Comparison of ENCODE assay signal across 16 mouse cellular contexts in the genomic region with DNA sequence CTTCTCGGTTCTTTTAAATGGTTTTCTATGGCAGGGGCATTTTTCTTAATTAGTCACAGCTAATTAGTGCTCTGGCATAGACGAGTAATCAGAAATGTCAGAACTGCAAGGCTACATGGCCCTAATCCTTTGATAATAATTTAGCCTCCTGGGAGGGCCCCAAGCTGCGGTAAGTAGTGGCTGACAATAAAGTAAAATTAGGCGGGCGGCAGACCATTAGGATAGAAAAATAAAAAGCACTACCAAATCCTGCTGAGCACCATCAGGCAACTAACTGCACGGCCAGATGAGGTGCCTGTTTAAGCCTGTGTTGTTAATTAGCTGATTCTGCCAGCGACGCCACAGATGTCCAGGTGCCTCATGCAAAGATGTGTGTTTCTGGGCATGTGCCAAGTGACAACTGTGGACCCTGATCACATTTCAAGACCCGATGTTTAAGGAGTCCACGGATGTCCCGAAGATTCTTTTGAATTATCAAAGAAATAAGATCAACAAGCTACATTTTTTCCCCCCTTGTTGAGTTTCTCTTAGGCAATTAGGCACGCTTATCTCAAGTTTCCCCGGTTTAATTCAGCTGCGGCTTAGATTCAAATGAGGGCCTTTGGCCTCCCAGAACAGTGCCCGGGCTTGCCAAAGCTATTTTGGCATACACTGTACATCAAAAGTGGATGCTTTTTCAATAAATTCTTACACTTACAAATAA. TPM values are rescaled to one million over a fixed set of nuclear protein-coding genes. Genes with fewer than 3 reads are reported as not detected.
DNase-seq lines count a peak whose midpoint lies in the region; ATAC-seq lines count a peak whose summit lies in the region.
"Had no signal": no experiment of that assay in that cellular context is flagged by ENCODE, and none has a peak within 500 bp of the region (broad histone marks: within the 10 kb centered on the region; RNA-seq: fewer than 3 reads in every experiment).

No protein-coding gene starts in this region.

- no peaks in the 10 kb centered on the region for H3K4me1 ChIP-seq in embryonic facial prominence, embryonic 11.5 days (ENCODE audit: control insufficient read depth, insufficient read depth, low read length)
- H3K4me1 ChIP-seq in forebrain, embryonic 11.5 days (replicated peaks; ENCODE audit: control insufficient read depth, insufficient read depth, low read length), result peaks cover 7% of the 10 kb centered on the region; the same call in 1 of the 2 replicates
- no peaks in the 10 kb centered on the region for H3K4me1 ChIP-seq in hindbrain, embryonic 14.5 days (replicated peaks; ENCODE audit: control insufficient read depth, insufficient read depth, low read length)
- H3K4me1 ChIP-seq: liver, embryonic 13.5 days had no signal

- WGBS in embryonic facial prominence, embryonic 11.5 days, result 15% methylated on average over 15 of the region's 15 CpGs
- 7% methylated on average over 15 of the region's 15 CpGs for WGBS in forebrain, embryonic 11.5 days
- WGBS in hindbrain, embryonic 14.5 days, result 16% methylated on average over 15 of the region's 15 CpGs

- H3K27me3 ChIP-seq in embryonic facial prominence, embryonic 11.5 days (ENCODE audit: control insufficient read depth, insufficient read depth, low read length), result no peaks in the 10 kb centered on the region
- peaks cover 10% of the 10 kb centered on the region; the same call in 1 of the 2 replicates for H3K27me3 ChIP-seq in forebrain, embryonic 11.5 days (ENCODE audit: control insufficient read depth, insufficient read depth, low read length)
- peaks cover 61% of the 10 kb centered on the region for H3K27me3 ChIP-seq in hindbrain, embryonic 14.5 days (ENCODE audit: control insufficient read depth, insufficient read depth, low read length)
- H3K27me3 ChIP-seq: liver, embryonic 13.5 days had no signal

- peak; percentile 86 for ATAC-seq in embryonic facial prominence, embryonic 11.5 days (replicated peaks; ENCODE audit: insufficient number of reproducible peaks, low FRiP score, low TSS enrichment, low read depth)
- peak; percentile 92 for ATAC-seq in forebrain, embryonic 11.5 days (replicated peaks; ENCODE audit: low FRiP score)
- ATAC-seq in hindbrain, embryonic 14.5 days (ENCODE audit: low FRiP score), result peak; percentile 87
- no peak for ATAC-seq in erythroid progenitor cell, adult 5-6 weeks (replicated peaks; ENCODE audit: low FRiP score, poor library complexity, severe bottlenecking)

- H3K27ac ChIP-seq in embryonic facial prominence, embryonic 11.5 days (replicated peaks; ENCODE audit: low read depth, low read length), result no peak overlapping the region
- H3K27ac ChIP-seq in forebrain, embryonic 11.5 days (ENCODE audit: low read depth, low read length), result peak overlapping the region; percentile 34; the same call in 1 of the 2 replicates
- H3K27ac ChIP-seq in hindbrain, embryonic 14.5 days, result no peak overlapping the region
- H3K27ac ChIP-seq: liver, embryonic 13.5 days; macrophage; stomach, postnatal 0 days had no signal

- DNase-seq in embryonic facial prominence, embryonic 11.5 days (ENCODE audit: low spot score), result no peak
- DNase-seq in forebrain, embryonic 11.5 days (ENCODE audit: low spot score), result peak; percentile 84
- peak; percentile 70 for DNase-seq in hindbrain, embryonic 14.5 days (ENCODE audit: low spot score)
- DNase-seq in neural tube, embryonic 10.5 days (ENCODE audit: extremely low spot score, low spot score), result peak; percentile 22
- DNase-seq in lung, postnatal 4 days, result no peak
- DNase-seq in frontal cortex, postnatal 14 days (ENCODE audit: low spot score in 2 of 2), result no peak
- DNase-seq: adrenal gland, postnatal 36 days; gastrocnemius, postnatal 36 days; kidney, postnatal 36 days; liver, embryonic 13.5 days; right cerebral cortex, postnatal 4 days had no signal

- no peak overlapping the region for H3K9ac ChIP-seq in embryonic facial prominence, embryonic 11.5 days (replicated peaks; ENCODE audit: low read length)
- no peak overlapping the region for H3K9ac ChIP-seq in forebrain, embryonic 11.5 days (ENCODE audit: low read length)
- no peak overlapping the region for H3K9ac ChIP-seq in hindbrain, embryonic 14.5 days
- H3K9ac ChIP-seq: liver, embryonic 13.5 days had no signal

- H3K9me3 ChIP-seq in embryonic facial prominence, embryonic 11.5 days (replicated peaks; ENCODE audit: control insufficient read depth, low read length), result no peaks in the 10 kb centered on the region
- no peaks in the 10 kb centered on the region for H3K9me3 ChIP-seq in forebrain, embryonic 11.5 days (ENCODE audit: control insufficient read depth, low read length)
- no peaks in the 10 kb centered on the region for H3K9me3 ChIP-seq in hindbrain, embryonic 14.5 days (ENCODE audit: control insufficient read depth, low read length)
- H3K9me3 ChIP-seq: liver, embryonic 13.5 days had no signal

- no peak overlapping the region for H3K4me3 ChIP-seq in embryonic facial prominence, embryonic 11.5 days (ENCODE audit: low read depth, low read length)
- H3K4me3 ChIP-seq in forebrain, embryonic 11.5 days (ENCODE audit: low read depth, low read length), result no peak overlapping the region
- no peak overlapping the region for H3K4me3 ChIP-seq in hindbrain, embryonic 14.5 days (replicated peaks; ENCODE audit: low read length)
- H3K4me3 ChIP-seq: liver, embryonic 13.5 days had no signal

- no peaks in the 10 kb centered on the region for H3K36me3 ChIP-seq in embryonic facial prominence, embryonic 11.5 days (replicated peaks; ENCODE audit: control insufficient read depth, insufficient read depth, low read depth, low read length)
- H3K36me3 ChIP-seq in forebrain, embryonic 11.5 days (ENCODE audit: control insufficient read depth, insufficient read depth, low read length), result no peaks in the 10 kb centered on the region
- no peaks in the 10 kb centered on the region for H3K36me3 ChIP-seq in hindbrain, embryonic 14.5 days (replicated peaks; ENCODE audit: control insufficient read depth, insufficient read depth)
- H3K36me3 ChIP-seq: liver, embryonic 13.5 days had no signal

- H3K4me2 ChIP-seq in embryonic facial prominence, embryonic 11.5 days (ENCODE audit: low read depth, low read length), result no peak overlapping the region
- peak overlapping the region; percentile 25; the same call in 1 of the 2 replicates for H3K4me2 ChIP-seq in forebrain, embryonic 11.5 days (ENCODE audit: low read depth, low read length, severe bottlenecking)
- H3K4me2 ChIP-seq in hindbrain, embryonic 14.5 days (replicated peaks), result no peak overlapping the region
- H3K4me2 ChIP-seq: liver, embryonic 13.5 days had no signal

RNA-seq across cellular contexts. Expression of a gene that starts 32.8 kb away (rescaled TPM):
- 6.8 and 10.7 TPM in 2 replicates for polyA plus RNA-seq in embryonic facial prominence, embryonic 11.5 days (2014; fragmentation: Nextera tagmentation; extraction: Ambion mirVana)
- polyA plus RNA-seq in forebrain, embryonic 11.5 days (2014; fragmentation: Nextera tagmentation; extraction: Ambion mirVana), result 34.9 and 37.0 TPM in 2 replicates
- polyA plus RNA-seq in hindbrain, embryonic 14.5 days (2014; fragmentation: Nextera tagmentation; extraction: Ambion mirVana), result not detected in 2 replicates
- total RNA-seq in erythroid progenitor cell, adult 5-6 weeks (2015; ENCODE audit: low replicate concordance), result not detected in 2 replicates
- total RNA-seq in erythroid progenitor cell, adult 5-6 weeks (2017; ENCODE audit: low replicate concordance), result not detected in 2 replicates
- total RNA-seq: adrenal gland, postnatal 36 days; gastrocnemius, postnatal 36 days had no signal
- polyA plus RNA-seq: heart, embryonic 14.5 days; intestine, embryonic 14.5 days; liver, embryonic 13.5 days; macrophage; stomach, postnatal 0 days had no signal

Comparison
In these comparisons a context has a peak if more than half of its experiments do, and no peak if none do; other contexts are left out.
1. DNase-seq: peak in forebrain, embryonic 11.5 days (single experiment), hindbrain, embryonic 14.5 days (single experiment) and neural tube, embryonic 10.5 days (single experiment); none in embryonic facial prominence, embryonic 11.5 days (single experiment), lung, postnatal 4 days (0 of 2) and frontal cortex, postnatal 14 days (0 of 2).